Mouse (Mus musculus) liver, embryonic 16.5 days (tissue): ENCODE data around the gene Vill. TPM values are rescaled to one million over a fixed set of nuclear protein-coding genes. Genes with fewer than 3 reads are reported as not detected.

Experiments used
- ATAC-seq: fragments of 200-750 bp; cut with Nextera tagmentation; 2 replicates; pipeline ENCODE4 v1.8.0; 2017; ENCODE audit warnings: low read depth, mild to moderate bottlenecking, moderate number of reproducible peaks, moderate library complexity
- H3K27ac ChIP-seq: fragments of 300-500 bp; sonication (generic); 2 replicates; pipeline ENCODE4 v1.5.1; 2014; ENCODE audit warnings: mild to moderate bottlenecking, low read length
- H3K27me3 ChIP-seq: fragments of 300-500 bp; sonication (generic); 2 replicates; pipeline ENCODE4 v1.6.1; 2014; ENCODE audit warnings: low read depth, low read length, mixed read lengths; ENCODE audit not compliant: control insufficient read depth, insufficient read depth
- H3K36me3 ChIP-seq: fragments of 300-500 bp; sonication (generic); 2 replicates; pipeline ENCODE4 v1.6.1; 2014; ENCODE audit warnings: mild to moderate bottlenecking; ENCODE audit not compliant: control insufficient read depth, insufficient read depth
- H3K4me1 ChIP-seq: fragments of 300-500 bp; sonication (generic); 2 replicates; pipeline ENCODE4 v1.6.1; 2014; ENCODE audit warnings: low read depth, low read length, mixed read lengths; ENCODE audit not compliant: control insufficient read depth
- H3K4me2 ChIP-seq: fragments of 300-500 bp; sonication (generic); 2 replicates; pipeline ENCODE4 v1.6.1; 2014; ENCODE audit warnings: low read depth, low read length, mixed read lengths
- H3K4me3 ChIP-seq: fragments of 300-500 bp; sonication (generic); 2 replicates; pipeline ENCODE4 v1.5.1; 2014; ENCODE audit warnings: low read depth, mild to moderate bottlenecking, low read length
- H3K9ac ChIP-seq: fragments of 300-500 bp; sonication (generic); 2 replicates; pipeline ENCODE4 v1.6.1; 2014; ENCODE audit warnings: low read depth, low read length
- H3K9me3 ChIP-seq: fragments of 300-500 bp; sonication (generic); replicated peaks from 2 replicates; pipeline ENCODE4 v1.6.1; 2016; ENCODE audit warnings: low read length; ENCODE audit not compliant: control insufficient read depth
- WGBS: fragments of 180-500 bp; shearing (Covaris S2); extraction: QIAGEN DNeasy Blood & Tissue Kit; methylation state at CpG from one replicate; pipeline ENCODE4 v1.1.7; 2014; ENCODE audit not compliant: insufficient replicate concordance; 5-methylcytosine and 5-hydroxymethylcytosine counted together
- polyA plus RNA-seq: library from polyadenylated mRNA; unstranded; fragments of >200 nt; fragmentation: Nextera tagmentation; extraction: Ambion mirVana; gene quantifications from 2 replicates; pipeline ENCODE4 v1.2.1, GENCODE M21; 2015

Gene Vill
- polyA plus RNA-seq, 1 experiment from 2014 or later, result 11.3 TPM

DNA sequence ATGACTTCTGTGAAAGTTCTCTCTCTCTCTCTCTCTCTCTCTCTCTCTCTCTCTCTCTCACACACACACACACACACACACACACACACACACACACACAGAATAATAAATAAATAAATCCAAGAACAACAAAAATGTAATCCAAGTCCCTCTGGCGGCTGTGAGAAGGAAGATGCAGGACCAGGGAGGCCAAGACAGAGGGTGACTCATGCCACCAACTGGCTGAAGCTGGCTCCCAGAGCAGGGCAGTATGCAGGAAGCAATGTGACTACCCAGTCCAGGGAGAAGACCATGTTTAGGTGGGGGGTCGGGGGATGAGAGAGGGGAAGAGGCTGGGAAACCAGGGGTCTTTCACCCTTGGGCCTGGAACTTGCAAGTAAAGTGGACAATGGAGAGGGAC lies 1.4 kb upstream of the Vill start:
- Histone ChIP-seq H3K36me3 (no peaks in the 10 kb centered on the region), H3K9ac (no peak overlapping the region), H3K4me2 (no peak overlapping the region), H3K4me1 (peaks cover 20% of the 10 kb centered on the region), H3K27ac (no peak overlapping the region), H3K4me3 (no peak overlapping the region), H3K27me3 (peaks cover 18% of the 10 kb centered on the region), H3K9me3 (no peaks in the 10 kb centered on the region)
- no peak for ATAC-seq
- 39% methylated on average over 2 of the region's 2 CpGs for WGBS

DNA sequence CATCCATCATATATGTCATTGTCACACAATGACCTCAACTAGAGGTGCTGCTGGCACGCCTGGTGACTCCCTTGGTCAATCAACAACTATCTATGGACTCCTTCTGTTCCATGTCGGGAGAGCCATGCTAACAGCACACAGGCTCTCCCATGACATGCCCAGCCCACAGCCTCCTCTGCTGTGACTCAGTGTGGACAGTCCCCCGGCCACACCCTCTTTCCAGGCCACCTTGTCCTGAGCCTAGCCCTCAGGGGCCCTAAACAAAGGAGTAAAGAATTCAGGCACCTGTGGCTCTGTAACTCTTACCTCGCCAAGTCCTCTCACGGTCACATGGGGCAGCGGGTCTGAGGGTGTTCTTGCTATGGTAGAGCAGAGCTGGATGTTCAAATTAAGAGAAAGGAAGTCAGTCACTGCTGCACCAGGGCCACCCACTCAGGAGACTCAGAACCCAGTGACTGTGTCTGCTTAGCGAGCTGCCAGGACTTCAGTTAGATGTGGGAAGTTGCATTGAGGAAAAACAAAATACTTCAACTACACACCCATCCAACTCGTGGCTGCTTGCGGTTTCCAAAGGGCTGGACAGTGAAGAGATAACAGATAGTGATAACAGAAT lies 1.5 kb downstream of the Vill start:
- Histone ChIP-seq H3K9ac (no peak overlapping the region), H3K27me3 (peaks cover 18% of the 10 kb centered on the region), H3K27ac (no peak overlapping the region), H3K4me1 (peaks cover 8% of the 10 kb centered on the region), H3K9me3 (no peaks in the 10 kb centered on the region), H3K36me3 (no peaks in the 10 kb centered on the region), H3K4me2 (no peak overlapping the region), H3K4me3 (no peak overlapping the region)
- no peak for ATAC-seq
- WGBS, result 43% methylated on average over 9 of the region's 9 CpGs

DNA sequence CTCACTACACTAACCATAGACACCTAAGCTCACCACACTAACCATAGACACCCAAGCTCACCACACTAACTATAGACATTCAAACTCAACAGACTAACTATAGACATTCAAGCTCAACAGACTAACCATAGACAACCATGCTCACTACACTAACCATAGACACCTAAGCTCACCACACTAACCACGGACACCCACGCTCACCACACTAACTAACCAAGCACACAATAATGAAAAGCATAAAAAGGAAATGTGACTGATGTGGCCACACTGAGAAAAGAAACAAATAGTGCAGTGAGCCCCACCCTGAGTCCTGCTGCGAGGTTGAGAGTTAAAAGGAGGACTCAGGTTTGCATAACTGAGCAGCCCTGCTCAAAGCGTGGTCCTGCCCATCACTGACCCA lies 2.8 kb downstream of the Vill start:
- ATAC-seq, result no peak
- 52% methylated on average over 4 of the region's 4 CpGs for WGBS

DNA sequence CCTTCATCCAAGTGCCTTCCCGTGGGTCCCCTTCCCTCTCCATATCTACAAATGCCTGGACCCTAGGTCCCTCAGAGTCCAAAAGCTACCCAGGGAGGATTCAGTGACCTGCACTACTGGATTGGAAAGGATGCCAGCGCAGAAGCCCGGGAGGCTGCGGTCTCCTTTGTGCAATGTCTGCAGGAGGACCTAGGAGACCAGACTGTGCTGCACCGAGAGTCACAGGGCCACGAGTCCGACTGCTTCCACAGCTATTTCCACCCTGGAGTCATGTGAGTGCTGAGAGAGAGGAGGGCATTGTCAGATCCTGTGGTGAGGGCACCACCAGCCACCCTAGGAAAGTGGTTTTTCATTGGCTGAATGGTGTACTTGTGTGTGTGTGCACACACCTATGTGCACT lies 5.7 kb downstream of the Vill start:
- no peaks in the 10 kb centered on the region for H3K9me3 ChIP-seq

More for the DNA sequence above, 2.8 kb downstream of the Vill start:
- Histone ChIP-seq H3K4me3 (no peak overlapping the region), H3K9me3 (no peaks in the 10 kb centered on the region), H3K36me3 (no peaks in the 10 kb centered on the region), H3K4me2 (no peak overlapping the region), H3K27ac (no peak overlapping the region), H3K4me1 (peaks cover 7% of the 10 kb centered on the region), H3K27me3 (peaks cover 18% of the 10 kb centered on the region), H3K9ac (no peak overlapping the region)

DNA sequence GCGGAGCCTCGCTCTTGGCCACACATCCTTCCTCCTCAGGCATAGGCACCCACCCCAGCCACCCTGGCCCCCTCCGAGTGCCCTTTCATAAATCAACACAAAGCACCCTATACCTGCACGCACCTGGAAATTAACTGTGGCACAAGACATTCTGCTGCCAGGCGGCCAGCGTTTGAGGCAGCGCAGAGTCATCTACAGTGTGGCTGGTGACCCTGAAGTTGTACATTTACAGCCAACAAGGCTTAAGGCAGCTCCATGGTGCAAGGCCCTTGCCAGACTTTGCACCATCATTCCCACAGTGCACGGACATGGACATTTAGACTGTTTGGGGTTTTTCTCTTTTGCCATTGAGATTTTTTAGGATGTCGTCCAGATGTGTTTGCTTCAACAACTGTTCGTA lies 8.1 kb downstream of the Vill start:
- WGBS, result 65% methylated on average over 10 of the region's 10 CpGs
- Histone ChIP-seq H3K36me3 (no peaks in the 10 kb centered on the region), H3K9ac (no peak overlapping the region), H3K9me3 (no peaks in the 10 kb centered on the region), H3K4me1 (no peaks in the 10 kb centered on the region), H3K4me3 (no peak overlapping the region), H3K27ac (no peak overlapping the region), H3K4me2 (no peak overlapping the region), H3K27me3 (no peaks in the 10 kb centered on the region)
- ATAC-seq, result no peak

More for the DNA sequence above, 5.7 kb downstream of the Vill start:
- 68% methylated on average over 7 of the region's 7 CpGs for WGBS
- H3K4me3 ChIP-seq, result no peak overlapping the region
- H3K27me3 ChIP-seq, result peaks cover 4% of the 10 kb centered on the region; the same call in 1 of the 2 replicates
- H3K4me1 ChIP-seq, result no peaks in the 10 kb centered on the region; the same call in 1 of the 2 replicates
- H3K36me3 ChIP-seq, result no peaks in the 10 kb centered on the region
- H3K27ac ChIP-seq, result no peak overlapping the region
- ATAC-seq, result no peak
- no peak overlapping the region for H3K4me2 ChIP-seq
- H3K9ac ChIP-seq, result no peak overlapping the region

DNA sequence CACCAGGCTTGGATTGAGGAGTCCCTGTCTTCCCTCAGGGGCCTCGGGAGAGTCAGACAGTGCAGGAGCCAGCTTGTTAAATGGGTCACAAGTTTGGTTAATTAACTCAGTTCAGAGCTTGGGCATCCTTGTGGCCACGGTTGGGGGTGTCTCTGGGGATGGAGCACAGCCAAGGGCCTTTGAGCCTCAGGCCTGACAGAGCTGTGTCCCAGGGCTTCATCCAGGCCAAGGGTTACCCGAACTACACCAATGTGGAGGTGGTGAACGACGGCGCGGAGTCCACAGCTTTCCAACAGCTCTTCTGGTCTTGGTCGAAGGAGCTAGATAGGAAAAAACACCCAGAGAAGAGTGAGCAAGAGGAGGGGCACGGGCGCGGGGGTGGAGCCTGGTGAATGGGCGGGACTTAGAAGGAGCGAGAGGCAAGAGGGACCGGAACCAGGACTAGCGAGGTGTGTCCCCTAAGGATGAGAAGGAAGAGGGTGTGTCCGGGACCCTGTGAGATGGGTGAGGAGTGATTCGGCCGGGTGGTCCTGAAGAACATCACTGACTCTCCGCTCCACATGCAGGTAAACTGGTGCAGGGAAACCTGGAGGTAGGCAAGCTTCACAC lies 10.6 kb downstream of the Vill start:
- H3K9me3 ChIP-seq, result no peaks in the 10 kb centered on the region

DNA sequence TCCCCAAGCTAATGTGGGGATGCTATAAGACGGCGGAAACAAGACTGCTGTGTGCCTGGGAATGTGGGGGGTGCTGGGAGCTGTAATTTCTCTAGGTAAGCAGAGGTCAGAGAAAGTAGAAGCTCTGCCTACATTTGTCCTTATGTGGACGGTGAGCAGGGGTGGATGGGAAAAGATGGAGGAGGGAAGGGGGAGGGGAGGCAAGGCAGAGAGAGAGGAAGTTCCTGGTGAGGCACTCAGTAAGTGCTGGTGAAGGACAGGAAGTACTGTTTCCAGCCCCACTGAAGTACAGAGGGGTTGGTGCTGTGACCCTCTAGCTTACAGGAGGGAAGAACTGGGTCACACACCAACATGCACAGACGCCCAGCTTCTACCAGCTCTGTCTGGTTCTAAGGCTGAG lies 11.7 kb downstream of the Vill start:
- 39% methylated on average over 4 of the region's 4 CpGs for WGBS
- Histone ChIP-seq H3K9me3 (no peaks in the 10 kb centered on the region), H3K36me3 (no peaks in the 10 kb centered on the region), H3K4me2 (no peak overlapping the region), H3K27me3 (no peaks in the 10 kb centered on the region), H3K4me1 (no peaks in the 10 kb centered on the region), H3K9ac (no peak overlapping the region), H3K4me3 (no peak overlapping the region), H3K27ac (no peak overlapping the region)
- peak; percentile 25; the same call in 1 of the 2 replicates for ATAC-seq

More for the DNA sequence above, 10.6 kb downstream of the Vill start:
- WGBS, result 35% methylated on average over 19 of the region's 19 CpGs
- Histone ChIP-seq H3K9ac (no peak overlapping the region), H3K27ac (no peak overlapping the region), H3K4me3 (no peak overlapping the region), H3K27me3 (no peaks in the 10 kb centered on the region), H3K36me3 (no peaks in the 10 kb centered on the region), H3K4me1 (no peaks in the 10 kb centered on the region), H3K4me2 (no peak overlapping the region)
- ATAC-seq, result no peak

DNA sequence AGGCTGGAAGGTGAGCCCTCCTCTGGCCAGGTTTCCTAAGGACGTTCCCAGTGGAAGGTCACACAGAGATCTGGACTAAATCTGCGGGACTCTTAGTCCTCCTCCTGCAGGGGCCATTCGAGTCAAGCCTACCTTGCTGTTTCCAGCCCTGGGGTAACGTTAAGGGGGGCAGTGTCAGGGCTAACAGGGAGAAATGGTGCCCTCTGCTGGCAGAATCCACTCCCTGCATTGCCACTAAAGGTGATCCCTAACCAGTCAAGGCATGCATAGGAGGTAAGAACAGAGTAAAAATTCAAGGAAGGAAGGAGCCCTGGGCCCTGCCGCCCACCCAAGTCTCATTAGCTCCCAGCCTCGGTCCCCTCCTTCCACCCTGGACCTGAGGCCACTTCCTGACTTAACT lies 15.0 kb downstream of the Vill start:
- no peaks in the 10 kb centered on the region for H3K9me3 ChIP-seq
- H3K36me3 ChIP-seq, result no peaks in the 10 kb centered on the region
- H3K4me1 ChIP-seq, result no peaks in the 10 kb centered on the region
- no peak for ATAC-seq
- H3K27ac ChIP-seq, result no peak overlapping the region
- WGBS, result 3% methylated on average over 6 of the region's 6 CpGs
- no peak overlapping the region for H3K4me2 ChIP-seq
- H3K9ac ChIP-seq, result no peak overlapping the region
- no peak overlapping the region for H3K4me3 ChIP-seq
- H3K27me3 ChIP-seq, result no peaks in the 10 kb centered on the region

DNA sequence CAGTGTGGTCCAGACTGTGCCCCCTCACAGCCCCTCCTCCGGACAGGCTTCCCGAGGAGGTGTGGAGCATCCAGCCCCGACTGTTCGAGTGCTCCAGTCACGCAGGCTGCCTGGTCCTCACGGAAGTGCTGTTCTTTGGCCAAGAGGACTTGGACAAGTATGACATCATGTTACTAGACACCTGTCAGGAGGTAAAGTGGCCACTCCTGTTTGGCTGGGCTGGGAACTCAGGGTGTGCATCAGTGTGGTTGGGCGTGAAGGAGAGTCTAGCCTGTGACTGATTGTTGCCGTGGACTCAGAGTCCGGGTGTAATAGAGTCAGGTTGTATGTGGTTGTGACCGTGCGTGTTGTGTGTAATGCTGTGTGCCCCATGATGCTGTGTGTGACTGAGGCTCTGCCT lies 15.7 kb downstream of the Vill start:
- Histone ChIP-seq H3K36me3 (no peaks in the 10 kb centered on the region), H3K27ac (no peak overlapping the region), H3K4me1 (no peaks in the 10 kb centered on the region), H3K4me2 (no peak overlapping the region), H3K9ac (no peak overlapping the region), H3K4me3 (no peak overlapping the region), H3K27me3 (no peaks in the 10 kb centered on the region), H3K9me3 (no peaks in the 10 kb centered on the region)
- ATAC-seq, result no peak
- WGBS, result 75% methylated on average over 11 of the region's 11 CpGs
